Mouse (Mus musculus): Measurements from ENCODE around the gene Sigirr. TPM values are rescaled to one million over a fixed set of nuclear protein-coding genes. Genes with fewer than 3 reads are reported as not detected.
A peak's percentile ranks its signal among the peaks of the same experiment; 100 is the strongest.

Gene Sigirr
- total and polyA plus RNA-seq, 2 experiments from 2014 or later = 4.2 to 16.8 TPM

GRCm38 (mm10) chr7:141064576-141064975 is 35.8 kb downstream of the Sigirr start:
- ATAC-seq (ENCODE audit: insufficient read depth, low read depth) (no peak), DNase-seq (ENCODE audit: low spot score) (no peak)
- Histone ChIP-seq H3K4me2 (ENCODE audit: low read depth, low read length) (no peak overlapping the region), H3K27me3 (ENCODE audit: control insufficient read depth, insufficient read depth, low read length) (peaks cover 73% of the 10 kb centered on the region), H3K27ac (ENCODE audit: low read depth) (no peak overlapping the region), H3K4me1 (ENCODE audit: control insufficient read depth, insufficient read depth) (0 out of 2 replicates have a peak, but pooled peaks cover 3% of the 10 kb centered on the region), H3K4me3 (ENCODE audit: low read depth, low read length) (no peak overlapping the region), H3K9ac (replicated peaks; ENCODE audit: low read depth, low read length) (no peak overlapping the region), H3K9me3 (replicated peaks; ENCODE audit: control insufficient read depth, low read length) (no peaks in the 10 kb centered on the region), H3K36me3 (replicated peaks; ENCODE audit: control insufficient read depth, insufficient read depth, low read length) (no peaks in the 10 kb centered on the region)
- TF ChIP-seq CTCF (IDR thresholded peaks at IDR 0.05; ENCODE audit: low read depth) (no peak), EP300 (IDR thresholded peaks at IDR 0.05; ENCODE audit: low read depth) (no peak)
- WGBS = 82% methylated on average over 7 of the region's 7 CpGs

GRCm38 (mm10) chr7:141064175-141064574 is 36.2 kb downstream of the Sigirr start:
- H3K4me3 ChIP-seq (ENCODE audit: low read depth, low read length) = no peak overlapping the region
- WGBS = 57% methylated on average over 7 of the region's 7 CpGs
- no peak for TF ChIP-seq CTCF (IDR thresholded peaks at IDR 0.05; ENCODE audit: low read depth)
- no peak for TF ChIP-seq EP300 (IDR thresholded peaks at IDR 0.05; ENCODE audit: low read depth)
- no peaks in the 10 kb centered on the region for H3K36me3 ChIP-seq (replicated peaks; ENCODE audit: control insufficient read depth, insufficient read depth, low read length)
- no peak overlapping the region for H3K9ac ChIP-seq (replicated peaks; ENCODE audit: low read depth, low read length)
- H3K9me3 ChIP-seq (replicated peaks; ENCODE audit: control insufficient read depth, low read length) = no peaks in the 10 kb centered on the region
- peaks cover 74% of the 10 kb centered on the region for H3K27me3 ChIP-seq (ENCODE audit: control insufficient read depth, insufficient read depth, low read length)
- no peak overlapping the region for H3K27ac ChIP-seq (ENCODE audit: low read depth)
- DNase-seq (ENCODE audit: low spot score) = no peak
- no peak overlapping the region for H3K4me2 ChIP-seq (ENCODE audit: low read depth, low read length)
- 0 out of 2 replicates have a peak, but pooled peaks cover 3% of the 10 kb centered on the region for H3K4me1 ChIP-seq (ENCODE audit: control insufficient read depth, insufficient read depth)
- ATAC-seq (ENCODE audit: insufficient read depth, low read depth) = no peak

- Histone ChIP-seq H3K4me1 (ENCODE audit: control insufficient read depth, insufficient read depth) (0 out of 2 replicates have a peak, but pooled peaks cover 3% of the 10 kb centered on the region), H3K27ac (ENCODE audit: low read depth) (no peak overlapping the region), H3K4me3 (ENCODE audit: low read depth, low read length) (no peak overlapping the region), H3K4me2 (ENCODE audit: low read depth, low read length) (no peak overlapping the region), H3K9me3 (replicated peaks; ENCODE audit: control insufficient read depth, low read length) (no peaks in the 10 kb centered on the region), H3K9ac (replicated peaks; ENCODE audit: low read depth, low read length) (no peak overlapping the region), H3K27me3 (ENCODE audit: control insufficient read depth, insufficient read depth, low read length) (peaks cover 71% of the 10 kb centered on the region), H3K36me3 (replicated peaks; ENCODE audit: control insufficient read depth, insufficient read depth, low read length) (no peaks in the 10 kb centered on the region)
- 76% methylated on average over 3 of the region's 3 CpGs for WGBS
- ATAC-seq (ENCODE audit: insufficient read depth, low read depth) (no peak), DNase-seq (ENCODE audit: low spot score) (no peak)
- no peak for TF ChIP-seq EP300 (IDR thresholded peaks at IDR 0.05; ENCODE audit: low read depth)
- no peak for TF ChIP-seq CTCF (IDR thresholded peaks at IDR 0.05; ENCODE audit: low read depth)
Measured at GRCm38 (mm10) chr7:141063353-141063752, 37.0 kb downstream of the Sigirr start.

GRCm38 (mm10) chr7:141062525-141062924 is 37.8 kb downstream of the Sigirr start:
- no peak overlapping the region for H3K4me3 ChIP-seq (ENCODE audit: low read depth, low read length)
- peaks cover 63% of the 10 kb centered on the region for H3K27me3 ChIP-seq (ENCODE audit: control insufficient read depth, insufficient read depth, low read length)

GRCm38 (mm10) chr7:141061269-141061692 is 39.1 kb downstream of the Sigirr start:
- Histone ChIP-seq H3K27me3 (ENCODE audit: control insufficient read depth, insufficient read depth, low read length) (peaks cover 54% of the 10 kb centered on the region), H3K9me3 (replicated peaks; ENCODE audit: control insufficient read depth, low read length) (no peaks in the 10 kb centered on the region), H3K9ac (replicated peaks; ENCODE audit: low read depth, low read length) (peak overlapping the region; percentile 24; the same call in 1 of the 2 replicates), H3K27ac (ENCODE audit: low read depth) (no peak overlapping the region), H3K4me3 (ENCODE audit: low read depth, low read length) (peak overlapping the region; percentile 48), H3K4me1 (ENCODE audit: control insufficient read depth, insufficient read depth) (0 out of 2 replicates have a peak, but pooled peaks cover 3% of the 10 kb centered on the region), H3K4me2 (ENCODE audit: low read depth, low read length) (peak overlapping the region; percentile 67), H3K36me3 (replicated peaks; ENCODE audit: control insufficient read depth, insufficient read depth, low read length) (no peaks in the 10 kb centered on the region)
- TF ChIP-seq EP300 (IDR thresholded peaks at IDR 0.05; ENCODE audit: low read depth) = no peak
- no peak for TF ChIP-seq CTCF (IDR thresholded peaks at IDR 0.05; ENCODE audit: low read depth)
- WGBS = 2% methylated on average over 34 of the region's 37 CpGs
- DNase-seq (ENCODE audit: low spot score) = no peak
- 0 out of 2 replicates have a peak, but pooled peaks have one; percentile 31 for ATAC-seq (ENCODE audit: insufficient read depth, low read depth)

More at GRCm38 (mm10) chr7:141062525-141062924, 37.8 kb downstream of the Sigirr start:
- H3K4me1 ChIP-seq (ENCODE audit: control insufficient read depth, insufficient read depth) = 0 out of 2 replicates have a peak, but pooled peaks cover 3% of the 10 kb centered on the region
- no peak for TF ChIP-seq EP300 (IDR thresholded peaks at IDR 0.05; ENCODE audit: low read depth)
- no peak for TF ChIP-seq CTCF (IDR thresholded peaks at IDR 0.05; ENCODE audit: low read depth)
- DNase-seq (ENCODE audit: low spot score) (no peak), ATAC-seq (ENCODE audit: insufficient read depth, low read depth) (no peak)
- no peak overlapping the region for H3K4me2 ChIP-seq (ENCODE audit: low read depth, low read length)
- WGBS = 62% methylated on average over 7 of the region's 7 CpGs
- H3K9ac ChIP-seq (replicated peaks; ENCODE audit: low read depth, low read length) = no peak overlapping the region
- H3K9me3 ChIP-seq (replicated peaks; ENCODE audit: control insufficient read depth, low read length) = no peaks in the 10 kb centered on the region
- no peak overlapping the region for H3K27ac ChIP-seq (ENCODE audit: low read depth)
- no peaks in the 10 kb centered on the region for H3K36me3 ChIP-seq (replicated peaks; ENCODE audit: control insufficient read depth, insufficient read depth, low read length)
